Mouse (Mus musculus): Measurements from ENCODE around the gene Cib2.

- TF ChIP-seq CTCF (IDR thresholded peaks at IDR 0.05; ENCODE audit: insufficient read depth, low read length) (no peak), POLR2A (IDR thresholded peaks at IDR 0.05; ENCODE audit: borderline replicate concordance, extremely low read depth, low read depth, low read length) (no peak)
Observed at GRCm38 (mm10) chr9:54602386-54602785, 42.4 kb upstream of the Cib2 start.
